Mouse (Mus musculus) left cerebral cortex, postnatal 14 days (tissue): ENCODE results near the gene Mapk1ip1. TPM values are rescaled to one million over a fixed set of nuclear protein-coding genes. Genes with fewer than 3 reads are reported as not detected.

Experiments used
- DNase-seq, 2 experiments: peaks; one replicate each; pipeline ENCODE4 v3.0.0; 2021 to 2022; ENCODE audit warnings: low spot score in 2 of 2, mixed read lengths in 1 of 2
- intact Hi-C: fragments of 180-260 bp; cut with DNase I; formaldehyde crosslinking; loops from one replicate; pipeline ENCODE4 v1.15.1; 2025
- long read RNA-seq, 2 experiments: library from polyadenylated mRNA; stranded (forward); transcript quantifications; one replicate each; pipeline ENCODE4 v2.0.0; 2021
- total RNA-seq, 2 experiments: library from RNA; stranded (reverse); gene quantifications; 2 replicates each; pipeline ENCODE4 v1.2.3; 2021

Gene Mapk1ip1
- total RNA-seq: 10 to 100 TPM; 34.5 to 37.7 TPM
- long read RNA-seq, experiment 1, transcript Mapk1ip1-201 (2 exons, 1,502 nt): major isoform, 28 of 34 reads
- long read RNA-seq, experiment 1, partial matches to known transcripts: 0 of 34 reads
- long read RNA-seq, experiment 1, other reads (novel, unspliced or antisense): 3 of 34 reads
- long read RNA-seq, experiment 2, transcript Mapk1ip1-201 (2 exons, 1,502 nt): major isoform, 23 of 30 reads
- long read RNA-seq, experiment 2, partial matches to known transcripts: 1 of 30 reads
- long read RNA-seq, experiment 2, other reads (novel, unspliced or antisense): 4 of 30 reads

DNA sequence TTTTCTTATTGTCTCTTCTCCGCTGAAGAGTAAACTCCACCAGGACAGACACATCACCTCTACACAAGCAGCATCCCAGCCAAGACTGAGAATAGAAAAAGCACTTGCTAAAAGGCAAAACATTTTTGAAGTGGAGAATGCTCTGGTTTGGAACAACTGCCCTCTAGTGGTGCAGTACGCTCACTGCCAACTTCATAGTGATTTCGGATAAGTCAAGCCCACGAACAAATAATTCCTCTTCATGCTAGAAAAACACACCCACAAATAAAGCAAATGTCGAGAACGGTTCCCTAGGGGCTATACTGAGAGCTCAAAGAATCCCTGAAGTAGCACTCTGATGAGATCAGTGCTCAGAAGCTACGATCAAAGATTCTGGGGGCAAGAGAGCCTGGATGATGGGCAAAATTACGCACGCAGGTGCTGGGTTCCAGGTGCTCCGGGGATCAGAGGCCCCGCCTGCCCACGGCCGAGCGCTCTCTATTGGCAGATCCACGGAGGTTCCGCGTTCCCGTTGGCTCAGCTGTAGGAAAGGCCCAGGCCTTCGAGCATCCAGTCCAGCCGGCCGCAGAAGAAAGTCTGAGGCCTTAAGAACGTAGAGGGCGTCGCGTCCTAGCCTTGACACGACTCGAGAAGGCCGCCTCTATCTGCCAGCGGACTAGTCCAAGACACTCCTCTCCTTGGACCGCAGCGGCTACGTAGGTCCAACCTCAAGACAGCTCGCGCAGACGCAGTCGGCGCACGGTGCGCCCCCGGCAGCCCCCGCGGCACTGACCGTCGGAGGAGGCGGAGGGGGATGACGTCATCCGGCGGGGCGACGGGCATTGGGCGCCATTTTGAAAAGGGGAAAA lies at the start of gene Mapk1ip1, which contains the start of gene Ppp2r2d:
Mapk1ip1 (minus strand) TSS at position 730 of the 848 bp plus-strand sequence.
Ppp2r2d (plus strand) TSS at position 536 of the 848 bp plus-strand sequence.
- DNase-seq: peak; percentile 96
- intact Hi-C loops: loop anchor here (2.0 to 5.0 kb wide), 2 partner anchors 62 to 79 kb away; partner anchors contain the start of gene Bnip3

DNA sequence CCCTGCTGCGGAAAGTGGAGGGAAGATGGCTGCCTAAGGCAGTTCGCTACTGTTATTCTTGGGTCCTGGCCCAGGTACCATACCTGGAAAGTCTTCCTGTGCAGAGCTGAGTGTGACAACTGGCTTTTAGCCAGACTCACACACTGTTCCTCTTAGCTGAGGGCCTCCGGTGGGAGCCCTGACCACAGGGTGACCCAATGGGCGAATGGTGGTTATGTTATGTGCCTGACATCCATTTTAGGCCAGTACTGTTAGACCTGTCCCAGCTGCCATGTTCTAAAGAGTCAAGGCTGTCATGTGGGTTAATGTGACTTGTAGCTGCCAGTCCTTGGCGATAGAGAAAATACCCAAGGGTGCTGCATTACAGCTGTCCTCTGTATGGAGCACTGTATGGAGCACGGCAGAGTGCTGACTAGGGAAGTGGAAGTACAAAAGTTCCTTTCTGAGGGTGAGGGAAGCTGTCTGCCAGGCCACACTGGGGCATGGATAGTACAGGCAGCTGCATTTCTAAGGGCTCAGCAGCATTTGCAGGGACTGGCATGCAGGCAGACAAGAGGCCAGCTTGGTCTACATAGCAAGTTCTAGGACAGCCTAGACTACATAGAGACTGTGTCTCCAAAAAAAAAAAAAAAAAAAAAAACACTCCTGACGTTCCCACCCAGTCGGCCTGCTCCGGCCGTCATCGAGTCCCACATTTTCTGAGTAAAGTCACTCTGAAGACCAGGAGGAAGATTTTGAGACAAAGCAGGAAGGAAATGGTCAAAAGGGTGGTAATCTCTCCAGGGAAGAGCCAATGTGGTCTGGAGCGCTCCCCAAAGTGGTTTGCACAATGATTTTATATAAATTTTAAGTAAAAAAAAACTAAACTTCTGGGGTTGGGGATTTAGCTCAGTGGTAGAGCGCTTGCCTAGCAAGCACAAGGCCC lies 39.6 kb upstream of the Mapk1ip1 start:
- DNase-seq: no peak
- intact Hi-C loops: no loop called here

DNA sequence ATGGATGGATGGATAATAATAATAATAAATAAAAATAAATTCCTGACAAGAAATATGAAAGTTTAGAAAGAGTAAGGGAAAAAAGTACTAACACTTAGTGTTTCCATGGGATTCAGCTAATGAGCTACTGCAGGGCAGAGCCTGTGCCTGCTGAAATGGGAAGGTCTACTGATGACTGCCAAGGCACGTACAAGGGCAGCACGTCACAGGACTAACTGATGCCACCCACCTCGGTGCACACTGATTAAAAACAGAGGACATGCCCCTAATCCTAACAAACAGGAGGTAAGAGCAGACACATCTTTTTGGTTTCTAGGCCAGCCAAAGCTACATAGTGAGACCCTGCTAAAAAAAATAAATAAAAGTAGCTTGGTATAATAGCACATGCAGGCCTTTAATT lies 37.7 kb upstream of the Mapk1ip1 start:
- intact Hi-C loops: no loop called here
- DNase-seq: no peak

DNA sequence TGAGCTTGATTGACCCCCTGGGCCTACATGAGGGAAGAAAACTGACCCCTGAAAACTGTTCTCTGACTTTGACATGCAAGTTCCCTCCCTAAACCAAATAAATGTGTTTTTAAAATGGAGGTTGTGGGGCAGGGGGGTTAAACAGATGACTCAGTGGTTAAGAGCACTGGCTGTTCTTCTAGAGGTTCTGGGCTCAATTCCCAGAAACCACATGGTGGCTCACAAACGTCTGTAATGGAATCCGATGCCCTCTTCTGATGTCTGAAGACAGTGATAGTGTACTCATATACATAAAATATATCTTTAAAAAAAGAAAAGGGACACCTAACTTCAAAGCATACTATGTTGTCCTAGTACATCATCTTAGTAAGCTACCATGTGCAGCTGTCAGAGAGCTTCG lies 29.0 kb upstream of the Mapk1ip1 start:
- DNase-seq: no peak

DNA sequence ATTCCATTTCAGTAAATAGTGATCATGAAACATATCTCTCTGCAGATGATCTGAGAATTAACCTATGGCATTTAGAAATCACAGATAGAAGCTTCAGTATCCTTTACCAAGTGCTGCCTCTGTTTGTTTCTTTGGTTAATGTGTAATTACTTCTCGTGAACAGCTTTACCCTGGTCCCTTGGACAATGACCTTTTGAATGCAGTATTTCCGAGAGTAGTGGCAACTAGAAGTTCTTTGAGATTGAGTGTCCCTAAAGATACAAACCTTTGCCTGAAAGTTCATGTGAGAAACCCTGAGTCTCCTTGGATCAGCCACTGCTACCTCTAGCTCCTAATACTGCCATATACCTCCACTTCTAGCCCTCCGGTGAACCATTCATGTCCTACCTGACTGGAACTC lies 26.9 kb upstream of the Mapk1ip1 start:
- intact Hi-C loops: no loop called here
- no peak for DNase-seq

More for the DNA sequence above, 29.0 kb upstream of the Mapk1ip1 start:
- intact Hi-C loops: no loop called here

DNA sequence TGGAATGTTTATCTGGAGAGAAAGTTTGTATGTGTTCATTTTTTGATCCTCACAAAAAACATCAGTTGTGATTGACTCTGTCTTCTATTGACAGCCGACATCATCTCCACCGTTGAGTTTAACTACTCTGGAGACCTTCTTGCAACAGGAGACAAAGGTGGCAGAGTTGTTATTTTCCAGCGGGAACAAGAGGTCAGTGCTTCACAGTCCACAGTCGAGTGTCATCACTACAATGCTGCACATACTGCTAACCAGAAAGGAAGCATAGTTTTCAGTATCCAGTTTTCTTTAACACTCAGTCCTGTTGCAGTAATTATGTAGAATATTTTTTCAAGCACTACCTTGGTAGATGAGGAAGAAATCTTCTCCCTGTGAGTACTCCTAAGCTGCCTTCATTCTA lies 22.2 kb upstream of the Mapk1ip1 start:
- DNase-seq: no peak
- intact Hi-C loops: no loop called here

DNA sequence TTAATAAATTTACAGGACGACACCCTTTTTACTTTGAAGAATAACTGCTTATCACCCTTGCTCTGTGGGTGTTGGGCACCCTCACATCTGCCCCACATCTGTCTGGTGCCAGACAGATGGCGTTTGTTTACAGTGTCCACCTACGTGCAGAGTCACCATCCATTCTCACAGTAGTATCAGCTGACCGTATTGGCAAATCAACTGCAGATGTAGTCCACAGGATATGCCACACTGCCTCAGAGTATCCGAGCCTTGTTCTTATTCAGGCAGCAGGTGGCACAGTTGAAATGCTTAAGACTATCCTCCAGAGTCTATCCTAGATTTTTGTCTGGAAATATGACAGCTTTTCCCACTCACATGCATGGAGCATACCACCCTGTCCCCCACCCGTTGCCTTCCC lies 21.2 kb upstream of the Mapk1ip1 start:
- intact Hi-C loops: no loop called here
- peak in 1 of 2 experiments; percentile 39 for DNase-seq

DNA sequence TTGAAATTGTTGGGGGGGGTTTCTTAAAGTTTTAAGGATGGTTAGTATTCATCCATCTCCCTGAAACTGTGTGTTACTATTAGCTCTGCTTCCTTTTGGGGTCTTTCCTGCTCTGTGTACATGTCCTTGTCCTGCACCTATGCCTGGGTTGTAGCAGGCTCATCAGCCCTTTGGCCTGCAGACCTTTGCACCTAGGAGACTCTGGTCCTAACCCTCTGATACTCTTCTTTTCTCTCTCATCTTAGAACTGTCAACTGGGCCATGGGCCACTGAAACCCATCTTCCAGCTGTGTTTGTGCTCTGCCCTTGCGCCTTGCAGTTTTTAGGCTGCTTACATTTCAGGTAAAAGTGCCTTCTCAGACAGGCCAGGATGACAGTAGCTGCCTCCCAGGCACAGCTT lies 18.7 kb upstream of the Mapk1ip1 start:
- no peak for DNase-seq
- intact Hi-C loops: no loop called here

DNA sequence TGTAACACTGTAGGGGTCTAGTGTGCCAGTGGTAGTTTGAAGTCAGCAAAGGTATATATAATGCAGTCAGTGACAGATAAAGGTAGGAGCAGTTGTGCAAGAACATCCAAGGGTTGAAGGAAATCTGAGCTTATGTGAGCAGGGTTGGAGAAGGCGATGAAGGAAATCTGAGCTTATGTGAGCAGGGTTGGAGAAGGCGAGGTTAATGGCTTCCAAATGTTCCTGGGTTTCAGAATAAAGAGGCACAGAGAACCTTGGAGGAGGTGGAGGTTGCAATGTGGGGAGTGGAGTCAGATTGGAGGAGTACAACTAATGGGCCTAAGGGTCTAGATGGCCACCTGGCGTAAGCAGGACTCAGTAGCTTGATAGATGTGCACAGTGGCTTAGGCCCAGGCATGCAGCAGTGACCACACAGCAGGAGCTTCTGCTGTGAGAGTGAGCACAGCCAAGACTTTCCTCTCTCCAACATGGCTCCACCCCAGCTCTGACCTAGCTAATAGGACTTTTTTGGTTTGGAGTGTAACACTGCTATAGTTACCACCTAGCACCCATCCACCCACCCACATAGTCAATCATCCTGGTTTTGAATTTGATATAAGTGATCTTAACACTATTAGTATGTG lies 18.0 kb upstream of the Mapk1ip1 start:
- no peak for DNase-seq
- intact Hi-C loops: no loop called here

DNA sequence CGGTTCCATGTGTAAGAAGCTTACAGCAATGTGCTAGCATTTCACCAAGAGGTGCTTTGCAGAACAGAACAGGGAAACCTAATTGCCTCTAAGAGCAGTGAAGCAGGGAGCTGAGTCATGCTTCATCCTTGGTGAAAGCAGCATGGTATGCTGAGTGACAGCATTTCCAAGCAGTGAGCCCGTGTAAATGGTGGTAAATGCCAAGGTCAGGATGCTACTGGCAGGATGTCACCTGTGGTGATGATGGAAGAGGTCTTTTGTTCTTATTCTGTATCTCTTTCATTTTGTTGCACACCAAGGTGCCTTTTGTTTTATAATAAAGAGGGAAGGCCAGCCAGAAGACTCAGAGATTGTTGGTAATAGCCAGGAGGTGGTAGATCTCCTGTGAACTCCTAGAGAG lies 10.6 kb upstream of the Mapk1ip1 start:
- no peak for DNase-seq
- intact Hi-C loops: no loop called here

DNA sequence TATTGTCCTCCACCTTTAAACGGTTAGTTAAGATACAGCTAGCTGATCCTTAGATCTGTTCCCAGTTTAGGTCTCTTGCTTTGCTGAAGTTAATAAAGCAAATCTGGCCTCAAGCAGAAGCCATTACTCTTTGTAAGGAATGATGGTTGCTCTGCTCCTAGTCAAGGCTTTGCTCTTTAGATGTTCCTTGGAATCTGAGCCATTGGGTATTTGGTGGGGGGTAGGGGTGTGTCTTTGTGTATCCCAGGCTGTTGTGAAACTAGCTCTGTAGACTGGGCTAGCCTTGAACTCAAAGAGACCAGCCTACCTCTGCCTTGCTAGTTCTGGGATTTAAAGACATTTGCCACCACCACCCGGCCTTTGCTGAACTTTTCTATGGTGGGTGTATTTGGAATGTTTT lies 8.1 kb upstream of the Mapk1ip1 start:
- intact Hi-C loops: no loop called here
- DNase-seq: no peak

DNA sequence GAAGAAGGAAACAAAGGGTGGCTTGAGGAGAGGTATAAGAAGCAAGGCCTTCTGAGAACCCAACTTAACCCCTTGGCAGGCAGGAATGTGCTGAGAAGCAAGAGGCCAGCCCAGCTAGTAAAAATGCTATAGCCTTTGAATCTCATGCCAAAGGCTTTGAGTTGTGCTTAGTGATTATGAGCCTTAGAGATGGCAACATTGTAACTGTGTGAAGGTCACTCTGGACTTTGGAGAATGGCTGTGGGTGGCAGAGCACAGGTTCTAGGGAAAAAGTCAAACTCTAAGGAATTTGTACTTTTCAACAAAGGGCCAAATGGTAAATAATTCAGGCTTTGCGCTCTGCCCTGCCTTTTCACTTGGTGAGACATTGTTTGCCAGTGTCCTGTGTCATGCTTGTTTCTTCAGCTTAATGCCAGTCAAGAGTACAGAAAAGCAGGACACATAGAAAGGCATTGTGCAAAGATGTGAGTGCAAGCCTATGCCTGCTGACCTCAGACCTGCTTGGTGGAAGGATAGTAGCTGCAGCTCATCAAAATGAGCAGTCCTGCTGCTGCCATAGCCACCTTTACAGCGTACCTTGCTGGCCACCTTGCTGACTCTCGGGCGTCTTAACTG lies 7.5 kb upstream of the Mapk1ip1 start:
- intact Hi-C loops: no loop called here
- DNase-seq: no peak

DNA sequence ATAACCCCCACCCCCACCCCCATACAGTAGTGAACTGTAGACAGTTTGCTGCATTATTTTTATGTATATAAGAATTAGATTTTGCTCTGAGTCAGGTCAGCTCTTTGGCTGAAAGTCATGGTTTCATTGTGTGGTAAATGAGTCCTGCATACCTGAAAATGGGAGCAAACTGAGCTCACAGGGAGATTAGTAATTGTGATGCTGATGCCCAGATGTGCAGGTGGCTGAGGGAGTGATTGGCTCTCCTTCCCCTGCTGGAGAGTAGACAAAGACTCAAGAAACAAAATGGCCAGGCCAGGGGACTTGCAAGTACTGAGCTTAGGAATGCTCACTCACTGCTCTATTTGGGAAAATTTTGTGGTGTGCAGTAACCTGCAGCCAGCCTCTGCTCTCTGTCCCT lies 4.0 kb upstream of the Mapk1ip1 start:
- intact Hi-C loops: no loop called here
- no peak for DNase-seq

DNA sequence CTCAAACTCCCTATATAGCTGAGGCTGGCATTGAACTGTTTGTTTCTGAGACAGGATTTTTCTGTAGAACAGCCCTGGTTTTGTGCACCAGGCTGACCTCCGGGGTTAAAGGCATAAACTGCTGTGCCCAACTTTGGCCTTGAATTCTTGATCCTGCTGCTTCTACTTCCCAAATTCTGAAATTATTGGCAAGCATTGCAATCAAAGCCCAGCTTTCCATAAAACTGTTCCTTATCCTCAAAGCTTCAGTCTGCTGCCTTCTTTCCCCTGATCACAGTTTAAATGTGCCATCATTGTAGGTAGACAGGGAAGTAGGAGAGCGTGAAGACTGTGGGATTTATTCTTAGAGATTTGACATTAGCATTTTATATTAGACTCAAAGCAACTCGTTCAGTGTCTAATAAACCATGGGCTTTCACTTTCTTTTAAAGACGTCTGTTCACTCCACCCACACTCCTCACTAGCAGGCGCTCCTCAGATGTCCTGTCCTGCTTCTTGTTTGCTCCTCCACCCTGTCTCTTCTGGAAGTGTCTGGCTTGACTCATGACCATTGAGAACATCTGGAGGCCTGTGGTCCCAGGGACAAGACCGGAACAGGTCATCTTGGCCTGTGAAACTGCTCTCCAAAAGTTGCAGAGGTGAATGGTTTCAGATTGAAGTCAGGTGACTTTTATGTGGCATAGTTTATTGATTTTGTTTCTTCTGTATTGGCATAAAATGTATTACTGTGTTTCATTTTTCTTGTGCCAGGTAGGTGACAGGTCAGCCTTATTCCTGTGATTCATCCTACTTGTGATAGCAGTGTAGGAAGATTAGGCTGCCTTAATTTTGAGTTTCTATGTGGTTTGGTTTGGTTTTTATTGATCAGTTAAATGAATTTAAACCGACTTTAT lies 2.2 kb upstream of the Mapk1ip1 start:
- DNase-seq: no peak
- intact Hi-C loops: loop anchor here (5.0 kb wide), 1 partner anchor 59 kb away; the partner anchor contains the start of gene Bnip3

DNA sequence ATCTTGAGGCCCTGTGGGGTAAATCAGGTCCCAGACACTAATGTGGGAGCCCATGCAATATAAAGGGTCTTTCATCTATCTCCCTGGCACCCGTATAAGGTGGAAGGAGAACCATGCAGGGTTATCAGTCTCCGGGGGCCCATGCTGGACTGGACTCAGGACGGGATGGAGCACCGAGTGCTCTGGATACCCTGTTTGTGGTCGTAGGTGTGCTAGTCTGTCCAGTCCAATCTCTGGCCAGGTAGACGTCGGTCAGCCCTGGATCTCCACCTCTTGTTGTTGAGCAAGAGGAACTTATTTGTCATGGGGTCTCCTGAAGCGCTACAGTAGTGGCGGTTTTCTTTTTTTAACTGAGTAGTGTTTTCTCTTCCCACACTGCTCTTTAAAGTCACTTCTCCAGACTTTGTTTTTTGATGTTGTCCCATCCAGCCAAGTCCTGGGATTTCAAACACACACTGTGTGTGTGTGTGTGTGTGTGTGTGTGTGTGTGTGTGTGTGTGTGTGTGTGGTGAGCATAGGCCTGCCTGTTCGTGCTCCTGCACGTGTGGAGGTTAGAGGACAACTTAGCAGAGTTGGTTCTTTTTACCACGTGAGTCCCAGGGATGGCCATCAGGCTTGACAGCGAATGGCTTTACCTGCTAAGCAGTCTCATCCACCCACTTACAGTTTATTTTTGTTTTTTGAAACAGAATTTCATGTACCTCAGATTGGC lies 1.4 kb upstream of the Mapk1ip1 start:
- intact Hi-C loops: loop anchor here (5.0 kb wide), 1 partner anchor 60 kb away; the partner anchor contains the start of gene Bnip3

DNA sequence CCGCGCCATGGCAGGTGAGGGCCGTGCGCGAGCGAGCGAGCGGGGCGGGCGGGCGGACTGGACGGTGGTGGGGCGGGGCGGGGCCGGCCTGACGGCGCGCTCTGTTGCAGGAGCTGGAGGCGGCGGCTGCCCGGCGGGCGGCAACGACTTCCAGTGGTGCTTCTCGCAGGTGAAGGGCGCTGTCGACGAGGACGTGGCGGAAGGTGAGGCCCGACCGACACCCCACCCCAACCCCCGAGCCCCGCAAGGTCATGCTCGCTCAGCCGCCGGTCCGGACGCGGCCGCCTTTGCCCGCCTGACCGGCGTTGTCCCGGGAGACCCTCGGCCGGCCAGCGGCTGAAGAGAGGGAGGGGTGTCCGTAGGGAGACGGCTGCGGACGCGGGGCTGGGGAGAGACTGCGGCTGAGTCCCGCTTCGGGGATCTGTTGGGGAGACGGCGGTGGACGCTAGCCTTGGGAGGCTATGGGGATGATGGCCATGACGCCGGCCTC lies 474 bp upstream of the Mapk1ip1 start:
- no peak for DNase-seq
- intact Hi-C loops: loop anchor here (5.0 kb wide), 1 partner anchor 61 kb away; the partner anchor contains the start of gene Bnip3

More for the DNA sequence above, 1.4 kb upstream of the Mapk1ip1 start:
- DNase-seq: no peak

DNA sequence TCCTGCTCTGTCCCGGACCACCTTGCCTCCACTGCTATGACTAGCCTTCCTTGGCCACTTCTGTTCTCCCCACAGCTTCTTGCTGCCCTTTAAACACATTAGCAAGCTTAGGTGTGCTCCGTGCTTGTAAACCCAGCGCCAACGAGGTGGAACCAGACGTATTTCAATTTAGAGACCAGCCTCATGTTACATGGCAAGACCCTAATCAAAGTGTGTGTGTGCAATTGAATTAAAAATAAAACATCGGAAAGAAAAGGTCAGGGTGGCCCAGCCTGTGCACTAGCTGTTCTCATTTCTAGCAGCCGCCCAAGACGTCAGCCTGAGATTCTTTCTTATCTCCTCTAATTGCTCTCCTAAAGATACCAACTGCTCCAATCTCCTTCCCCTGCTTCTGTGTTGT lies 962 bp downstream of the Mapk1ip1 start:
- no peak for DNase-seq
- intact Hi-C loops: loop anchor here (2.0 to 5.0 kb wide), 2 partner anchors 62 to 80 kb away; partner anchors contain the start of gene Bnip3
